Mouse (Mus musculus) E14TG2a.4 (cell line): Measurements from ENCODE around the gene Flnb.

Experiments
- H3K27me3 ChIP-seq: 2 replicates; pipeline ENCODE4 v1.6.1; 2014; ENCODE audit warnings: low read length, control low read depth; ENCODE audit not compliant: insufficient read depth
- H3K36me3 ChIP-seq: 2 replicates; pipeline ENCODE4 v1.6.1; 2014; ENCODE audit warnings: low read length, control low read depth; ENCODE audit not compliant: insufficient read depth
- H3K4me1 ChIP-seq: replicated peaks from 2 replicates; pipeline ENCODE4 v1.6.1; 2014; ENCODE audit warnings: low read depth, low read length, control low read depth
- H3K4me3 ChIP-seq: replicated peaks from 2 replicates; pipeline ENCODE4 v1.5.1; 2014; ENCODE audit warnings: mild to moderate bottlenecking, low read length
- H3K9me3 ChIP-seq: 2 replicates; pipeline ENCODE4 v1.6.1; 2014; ENCODE audit warnings: low read length, control low read depth
- CTCF ChIP-seq: conservative IDR thresholded peaks from 2 replicates; pipeline ENCODE4 v1.5.1; 2014; ENCODE audit warnings: low read length
- NANOG ChIP-seq: IDR thresholded peaks from 2 replicates; pipeline ENCODE4 v1.6.1; 2014; ENCODE audit warnings: borderline replicate concordance, low read length, mixed read lengths
- POU5F1 ChIP-seq: IDR thresholded peaks from 2 replicates; pipeline ENCODE4 v1.6.1; 2014; ENCODE audit warnings: low read length, borderline replicate concordance

Gene Flnb

DNA sequence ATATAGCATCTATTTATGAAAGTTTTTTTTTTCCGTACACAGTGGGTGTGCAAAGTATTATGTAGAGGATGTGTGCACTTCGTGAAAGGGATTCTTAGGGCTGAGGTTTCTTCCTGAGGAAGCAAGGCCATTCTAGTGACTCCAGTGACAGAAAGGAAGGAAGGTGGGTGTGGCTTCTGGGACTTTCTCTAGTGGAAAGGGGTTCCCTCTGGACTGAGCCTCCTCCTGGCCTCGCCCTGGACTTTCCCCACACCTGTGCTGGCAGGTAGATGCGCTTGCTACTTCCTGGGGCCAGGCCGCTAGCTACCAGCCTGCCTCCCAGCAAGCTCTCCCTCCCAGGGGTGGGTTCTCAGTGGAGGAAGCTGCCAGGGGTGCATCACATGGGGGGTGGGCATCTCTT, 1.7 kb downstream of the Flnb start:
- H3K9me3 ChIP-seq = no peaks in the 10 kb centered on the region
- peak overlapping the region; percentile 84 for H3K4me3 ChIP-seq
- H3K4me1 ChIP-seq = peaks cover 59% of the 10 kb centered on the region
- H3K36me3 ChIP-seq = peaks cover 25% of the 10 kb centered on the region
- no peak for TF ChIP-seq NANOG
- no peak for TF ChIP-seq POU5F1
- no peak for TF ChIP-seq CTCF
- H3K27me3 ChIP-seq = peaks cover 8% of the 10 kb centered on the region

- Histone ChIP-seq H3K27me3 (peaks cover 8% of the 10 kb centered on the region), H3K36me3 (peaks cover 25% of the 10 kb centered on the region), H3K9me3 (no peaks in the 10 kb centered on the region), H3K4me1 (peaks cover 76% of the 10 kb centered on the region), H3K4me3 (no peak overlapping the region)
- no peak for TF ChIP-seq CTCF
These were observed 3.6 kb downstream of the Flnb start for GRCm38 (mm10) chr14:7821341-7821740.

GRCm38 (mm10) chr14:7822693-7823092, 4.9 kb downstream of the Flnb start:
- no peak for TF ChIP-seq CTCF
- H3K9me3 ChIP-seq = no peaks in the 10 kb centered on the region
- 0 out of 2 replicates have a peak overlapping the region, but pooled peaks have one; percentile 10 for H3K4me3 ChIP-seq
- H3K27me3 ChIP-seq = peaks cover 8% of the 10 kb centered on the region
- peaks cover 25% of the 10 kb centered on the region for H3K36me3 ChIP-seq
- H3K4me1 ChIP-seq = peaks cover 83% of the 10 kb centered on the region

GRCm38 (mm10) chr14:7824651-7825268, 7.0 kb downstream of the Flnb start:
- Histone ChIP-seq H3K27me3 (no peaks in the 10 kb centered on the region), H3K4me3 (no peak overlapping the region), H3K4me1 (peaks cover 71% of the 10 kb centered on the region), H3K9me3 (no peaks in the 10 kb centered on the region), H3K36me3 (peaks cover 25% of the 10 kb centered on the region)
- TF ChIP-seq CTCF (no peak), NANOG (no peak), POU5F1 (no peak)

DNA sequence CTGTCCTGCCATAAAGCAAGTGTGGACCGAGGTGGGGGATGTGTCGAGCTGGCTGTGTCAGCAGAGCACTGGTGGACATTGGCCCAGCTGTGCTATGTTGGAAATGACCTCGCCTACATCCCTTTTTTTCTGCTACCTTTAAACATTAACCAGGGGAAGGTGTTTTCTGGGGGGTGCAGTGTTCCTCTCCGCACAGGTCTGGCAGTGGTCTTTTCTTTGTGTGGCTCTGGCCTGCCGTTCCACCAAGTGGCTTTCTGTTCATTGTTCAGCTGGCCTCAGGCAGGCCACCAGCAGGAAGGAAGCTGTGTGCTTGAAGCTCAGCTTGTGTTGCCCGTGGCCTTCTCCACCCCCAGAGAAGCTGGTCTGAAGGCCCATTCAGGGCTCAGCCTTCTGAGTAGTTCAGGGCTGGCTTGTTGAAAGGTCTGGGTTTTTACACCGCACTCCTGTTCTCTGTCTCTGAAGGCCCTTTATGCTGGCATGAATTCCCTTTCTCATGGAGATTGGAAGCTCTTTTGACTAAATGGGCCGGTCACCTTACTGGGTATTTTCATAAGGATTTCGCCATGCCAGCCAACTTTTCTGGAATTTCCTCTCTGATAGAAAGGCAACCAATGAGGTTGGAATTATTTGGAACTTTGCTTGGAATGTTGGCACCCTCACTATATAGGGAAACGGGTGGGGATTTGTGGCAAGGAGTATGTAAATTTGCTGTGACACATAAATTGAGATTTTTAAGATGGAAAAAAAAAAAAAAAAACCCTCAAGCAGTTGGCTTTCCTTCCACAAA, 8.6 kb downstream of the Flnb start:
- no peaks in the 10 kb centered on the region for H3K27me3 ChIP-seq
- H3K4me3 ChIP-seq = peak overlapping the region; percentile 43
- peaks cover 61% of the 10 kb centered on the region for H3K4me1 ChIP-seq
- peaks cover 15% of the 10 kb centered on the region; the same call in 1 of the 2 replicates for H3K36me3 ChIP-seq
- H3K9me3 ChIP-seq = no peaks in the 10 kb centered on the region
- TF ChIP-seq NANOG (no peak), POU5F1 (no peak), CTCF (no peak)

- TF ChIP-seq CTCF = no peak
- TF ChIP-seq NANOG = no peak
- no peak for TF ChIP-seq POU5F1
- Histone ChIP-seq H3K4me3 (no peak overlapping the region), H3K9me3 (no peaks in the 10 kb centered on the region), H3K36me3 (peaks cover 9% of the 10 kb centered on the region; the same call in 1 of the 2 replicates), H3K27me3 (no peaks in the 10 kb centered on the region), H3K4me1 (peaks cover 58% of the 10 kb centered on the region)
These were observed 11.4 kb downstream of the Flnb start for GRCm38 (mm10) chr14:7829181-7829580.

DNA sequence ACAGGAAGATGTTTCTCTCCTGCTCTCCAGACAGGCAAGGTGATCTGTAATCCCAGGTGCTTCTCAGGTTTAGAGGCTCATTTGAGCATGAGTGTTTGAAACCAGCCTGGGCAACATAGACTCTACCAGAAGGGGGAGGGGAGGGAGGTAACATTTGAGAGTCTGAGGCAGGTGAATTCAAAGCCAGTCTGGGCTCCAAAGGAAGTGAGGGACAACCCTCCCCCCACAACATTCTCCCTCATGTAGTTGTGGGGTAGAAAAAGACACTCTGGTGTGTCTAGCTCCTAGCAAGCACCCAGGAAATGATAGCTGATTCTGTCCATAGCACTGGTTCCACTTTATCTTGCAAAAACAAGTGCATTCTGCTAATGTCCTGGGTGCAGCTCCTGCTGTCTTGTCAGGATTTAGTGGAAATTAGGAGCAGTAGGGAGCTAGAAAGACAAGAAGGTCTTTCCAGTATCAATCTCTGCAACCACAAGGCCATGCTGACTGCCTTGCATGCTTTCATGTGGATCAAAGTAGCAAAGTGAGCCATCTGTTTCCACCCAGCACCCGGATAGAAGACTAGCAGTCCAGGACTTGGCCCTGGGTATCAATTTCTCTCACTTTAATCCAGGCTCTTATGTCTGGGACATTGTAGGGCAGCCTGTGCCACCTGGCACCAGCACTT, 14.1 kb downstream of the Flnb start:
- Histone ChIP-seq H3K36me3 (peaks cover 15% of the 10 kb centered on the region), H3K27me3 (no peaks in the 10 kb centered on the region), H3K4me1 (peaks cover 31% of the 10 kb centered on the region), H3K4me3 (no peak overlapping the region), H3K9me3 (no peaks in the 10 kb centered on the region)
- no peak for TF ChIP-seq NANOG
- no peak for TF ChIP-seq CTCF
- no peak for TF ChIP-seq POU5F1

- Histone ChIP-seq H3K27me3 (no peaks in the 10 kb centered on the region), H3K9me3 (no peaks in the 10 kb centered on the region), H3K36me3 (peaks cover 19% of the 10 kb centered on the region), H3K4me1 (peaks cover 28% of the 10 kb centered on the region), H3K4me3 (no peak overlapping the region)
- TF ChIP-seq NANOG (no peak), POU5F1 (no peak), CTCF (no peak)
These were observed 14.7 kb downstream of the Flnb start for GRCm38 (mm10) chr14:7832440-7832783.

GRCm38 (mm10) chr14:7833458-7833857, 15.7 kb downstream of the Flnb start:
- Histone ChIP-seq H3K36me3 (peaks cover 15% of the 10 kb centered on the region), H3K4me3 (no peak overlapping the region), H3K27me3 (no peaks in the 10 kb centered on the region), H3K9me3 (no peaks in the 10 kb centered on the region), H3K4me1 (peaks cover 31% of the 10 kb centered on the region)
- no peak for TF ChIP-seq NANOG
- TF ChIP-seq CTCF = no peak
- TF ChIP-seq POU5F1 = no peak
